Mouse (Mus musculus) heart, embryonic 11.5 days (tissue): ENCODE data around the gene Arf4. TPM values are rescaled to one million over a fixed set of nuclear protein-coding genes. Genes with fewer than 3 reads are reported as not detected.

Experiments
- ATAC-seq: fragments of 200-750 bp; cut with Nextera tagmentation; replicated peaks from 2 replicates; pipeline ENCODE4 v1.8.0; 2017; ENCODE audit warnings: moderate library complexity; ENCODE audit not compliant: insufficient number of reproducible peaks, low FRiP score, low TSS enrichment
- H3K27ac ChIP-seq: fragments of 300-500 bp; sonication (generic); 2 replicates; pipeline ENCODE4 v1.5.1; 2014; ENCODE audit warnings: mild to moderate bottlenecking, low read depth, low read length
- H3K27me3 ChIP-seq: fragments of 300-500 bp; sonication (generic); 2 replicates; pipeline ENCODE4 v1.6.1; 2014; ENCODE audit warnings: mild to moderate bottlenecking, low read length, mixed read lengths; ENCODE audit not compliant: control insufficient read depth, insufficient read depth
- H3K36me3 ChIP-seq: fragments of 300-500 bp; sonication (generic); 2 replicates; pipeline ENCODE4 v1.6.1; 2014; ENCODE audit warnings: mild to moderate bottlenecking, low read length, moderate library complexity, mixed read lengths; ENCODE audit not compliant: control insufficient read depth, insufficient read depth
- H3K4me1 ChIP-seq: fragments of 300-500 bp; sonication (generic); 2 replicates; pipeline ENCODE4 v1.6.1; 2014; ENCODE audit warnings: low read length; ENCODE audit not compliant: control insufficient read depth, insufficient read depth
- H3K4me2 ChIP-seq: fragments of 300-500 bp; sonication (generic); 2 replicates; pipeline ENCODE4 v1.6.1; 2014; ENCODE audit warnings: mild to moderate bottlenecking, moderate library complexity
- H3K4me3 ChIP-seq: fragments of 300-500 bp; sonication (generic); 2 replicates; pipeline ENCODE4 v1.5.1; 2014; ENCODE audit warnings: low read depth, low read length
- H3K9ac ChIP-seq: fragments of 300-500 bp; sonication (generic); 2 replicates; pipeline ENCODE4 v1.6.1; 2014; ENCODE audit warnings: mild to moderate bottlenecking, low read depth, low read length, moderate library complexity
- H3K9me3 ChIP-seq: fragments of 300-500 bp; sonication (generic); replicated peaks from 2 replicates; pipeline ENCODE4 v1.6.1; 2016; ENCODE audit warnings: low read length; ENCODE audit not compliant: control insufficient read depth
- WGBS: fragments of 180-500 bp; shearing (Covaris S2); extraction: QIAGEN DNeasy Blood & Tissue Kit; methylation state at CpG from one replicate; pipeline ENCODE4 v1.1.7; 2014; ENCODE audit not compliant: insufficient replicate concordance; 5-methylcytosine and 5-hydroxymethylcytosine counted together
- polyA plus RNA-seq: library from polyadenylated mRNA; unstranded; fragments of >200 nt; fragmentation: Nextera tagmentation; extraction: Ambion mirVana; gene quantifications from 2 replicates; pipeline ENCODE4 v1.2.1, GENCODE M21; 2014

Gene Arf4
- polyA plus RNA-seq, result 479 and 484 TPM in 2 replicates

DNA sequence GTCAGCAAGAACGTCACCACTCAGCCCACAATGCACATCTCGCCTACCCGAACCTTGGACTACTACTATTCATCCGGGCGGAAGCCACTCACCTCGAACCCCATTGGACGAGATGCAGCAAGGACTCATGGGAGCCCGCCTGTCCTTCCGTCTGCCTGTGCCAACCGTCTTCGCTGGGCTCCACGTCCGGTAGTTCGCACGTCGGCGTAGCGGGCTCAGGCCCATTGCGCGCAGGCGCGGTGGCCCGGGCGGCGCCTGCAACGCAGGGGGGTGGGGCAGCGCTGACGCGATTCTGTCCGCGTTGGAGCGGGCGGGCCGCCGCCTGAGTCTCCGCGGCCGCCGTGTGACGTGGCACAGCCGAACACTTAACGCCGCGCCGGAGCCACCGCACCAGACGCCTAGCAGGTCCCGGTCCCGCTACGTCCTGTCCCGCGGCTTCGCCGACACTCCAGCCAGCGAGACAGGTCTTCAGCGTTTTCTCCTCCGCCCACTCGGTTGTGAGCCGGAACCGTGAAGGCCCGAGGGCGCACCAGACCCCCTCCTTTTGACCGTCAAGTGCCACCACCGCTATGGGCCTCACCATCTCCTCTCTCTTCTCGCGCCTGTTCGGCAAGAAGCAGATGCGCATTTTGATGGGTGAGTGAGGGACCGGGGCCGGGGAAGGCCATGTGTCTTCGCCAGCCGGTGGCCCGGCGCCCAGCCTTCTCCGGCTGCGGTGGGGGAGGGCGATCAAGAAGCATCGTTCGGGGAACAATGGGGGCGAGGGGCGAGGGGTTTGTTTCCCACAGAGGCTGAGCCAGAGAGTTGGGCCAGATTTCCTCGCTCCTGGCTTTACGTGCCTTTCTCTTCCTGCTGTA lies at the start of gene Arf4:
Gene Arf4 (plus strand): TSS at position 224 of the 857 bp plus-strand sequence.
- peak within 1 kb of the TSS; percentile 93 for H3K9ac ChIP-seq
- H3K36me3 ChIP-seq, result no peaks in the 10 kb centered on the region
- H3K4me2 ChIP-seq, result peak within 1 kb of the TSS; percentile 80
- WGBS, result under 1% methylated on average over 82 of the region's 83 CpGs
- peak; percentile 98 for ATAC-seq
- H3K9me3 ChIP-seq, result no peaks in the 10 kb centered on the region
- peak within 1 kb of the TSS; percentile 86 for H3K4me3 ChIP-seq
- H3K4me1 ChIP-seq, result peaks cover 12% of the 10 kb centered on the region
- H3K27me3 ChIP-seq, result no peaks in the 10 kb centered on the region
- H3K27ac ChIP-seq, result peak within 1 kb of the TSS; percentile 99

DNA sequence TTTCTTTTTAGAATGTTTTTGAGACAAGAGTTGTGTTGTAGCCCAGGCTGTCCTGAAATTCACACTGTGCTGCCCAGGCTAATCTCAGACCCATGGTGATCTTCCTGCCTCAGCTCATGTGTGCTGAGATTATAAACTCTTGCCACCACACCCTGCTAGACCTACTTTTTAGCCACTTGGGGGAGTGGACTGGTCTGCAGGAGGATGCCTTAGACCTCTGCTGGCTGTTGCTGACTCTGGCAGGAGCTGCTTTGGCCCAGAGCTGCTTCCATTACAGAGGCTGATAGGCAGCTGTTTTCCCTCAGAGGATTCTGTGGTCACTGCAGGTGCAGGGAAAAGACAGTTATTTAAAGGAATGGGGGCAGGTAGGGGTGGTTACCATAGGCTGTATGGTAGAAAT lies 46.5 kb upstream of the Arf4 start:
- Histone ChIP-seq H3K9ac (no peak overlapping the region), H3K9me3 (no peaks in the 10 kb centered on the region), H3K27ac (no peak overlapping the region), H3K4me3 (no peak overlapping the region), H3K4me2 (no peak overlapping the region), H3K36me3 (no peaks in the 10 kb centered on the region; the same call in 1 of the 2 replicates), H3K27me3 (no peaks in the 10 kb centered on the region), H3K4me1 (peaks cover 6% of the 10 kb centered on the region; the same call in 1 of the 2 replicates)
- ATAC-seq, result no peak

DNA sequence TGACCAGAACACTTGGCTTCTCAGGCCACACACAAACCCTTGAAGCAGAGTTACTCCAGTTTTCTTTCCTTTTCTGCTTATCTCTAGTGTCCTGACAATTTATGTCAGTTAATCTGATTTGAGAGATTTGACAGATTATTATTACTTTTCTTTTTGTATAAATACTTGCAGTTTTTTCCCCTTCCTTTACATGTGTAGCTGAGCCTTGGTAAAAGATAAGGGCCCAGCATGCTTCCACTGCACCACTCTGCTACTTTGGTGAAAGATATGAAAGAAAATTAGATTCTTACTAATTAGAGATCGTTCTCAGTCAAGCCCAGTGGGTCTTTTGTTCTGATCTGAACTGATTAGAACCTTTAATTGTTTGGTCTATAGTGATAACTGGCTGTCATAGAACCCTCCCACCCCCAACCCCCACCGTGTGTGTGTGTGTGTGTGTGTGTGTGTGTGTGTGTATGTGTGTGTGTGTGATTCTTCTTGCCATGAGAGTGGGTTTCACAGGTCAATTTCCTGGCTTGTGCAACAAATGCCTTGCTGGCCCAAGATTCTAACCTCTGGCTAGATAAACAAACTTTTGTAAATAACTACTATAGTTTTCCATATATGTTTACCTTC lies 44.5 kb upstream of the Arf4 start:
- Histone ChIP-seq H3K27ac (no peak overlapping the region), H3K9ac (no peak overlapping the region), H3K36me3 (peaks cover 9% of the 10 kb centered on the region), H3K4me1 (no peaks in the 10 kb centered on the region), H3K4me3 (no peak overlapping the region), H3K9me3 (peaks cover 4% of the 10 kb centered on the region; the same call in 1 of the 2 replicates), H3K27me3 (no peaks in the 10 kb centered on the region), H3K4me2 (no peak overlapping the region)
- no peak for ATAC-seq
- WGBS, result 70% methylated on average over 2 of the region's 2 CpGs

DNA sequence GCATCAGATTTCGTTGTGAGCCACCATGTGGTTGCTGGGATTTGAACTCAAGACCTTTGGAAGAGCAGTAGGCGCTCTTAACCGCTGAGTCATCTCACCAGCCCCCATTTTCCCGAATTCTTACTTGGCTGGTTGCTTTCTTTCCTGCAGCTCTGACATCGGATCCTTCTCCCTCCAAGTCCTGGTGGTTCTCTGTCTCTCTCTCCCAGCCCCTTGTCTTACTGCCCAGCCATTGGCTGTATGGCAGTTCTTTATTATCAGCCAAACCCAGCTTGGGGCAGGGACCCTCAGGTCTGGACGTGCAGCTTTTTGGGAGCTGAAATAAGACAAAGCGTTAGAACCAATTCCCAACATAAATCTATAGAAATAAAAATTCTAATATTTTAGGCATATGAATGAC lies 42.7 kb upstream of the Arf4 start:
- no peak overlapping the region for H3K4me2 ChIP-seq
- H3K4me1 ChIP-seq, result no peaks in the 10 kb centered on the region
- H3K27me3 ChIP-seq, result no peaks in the 10 kb centered on the region
- no peak overlapping the region for H3K9ac ChIP-seq
- WGBS, result 80% methylated on average over 7 of the region's 7 CpGs
- no peak for ATAC-seq
- no peak overlapping the region for H3K27ac ChIP-seq
- H3K4me3 ChIP-seq, result no peak overlapping the region
- H3K9me3 ChIP-seq, result peaks cover 4% of the 10 kb centered on the region; the same call in 1 of the 2 replicates
- peaks cover 9% of the 10 kb centered on the region for H3K36me3 ChIP-seq

DNA sequence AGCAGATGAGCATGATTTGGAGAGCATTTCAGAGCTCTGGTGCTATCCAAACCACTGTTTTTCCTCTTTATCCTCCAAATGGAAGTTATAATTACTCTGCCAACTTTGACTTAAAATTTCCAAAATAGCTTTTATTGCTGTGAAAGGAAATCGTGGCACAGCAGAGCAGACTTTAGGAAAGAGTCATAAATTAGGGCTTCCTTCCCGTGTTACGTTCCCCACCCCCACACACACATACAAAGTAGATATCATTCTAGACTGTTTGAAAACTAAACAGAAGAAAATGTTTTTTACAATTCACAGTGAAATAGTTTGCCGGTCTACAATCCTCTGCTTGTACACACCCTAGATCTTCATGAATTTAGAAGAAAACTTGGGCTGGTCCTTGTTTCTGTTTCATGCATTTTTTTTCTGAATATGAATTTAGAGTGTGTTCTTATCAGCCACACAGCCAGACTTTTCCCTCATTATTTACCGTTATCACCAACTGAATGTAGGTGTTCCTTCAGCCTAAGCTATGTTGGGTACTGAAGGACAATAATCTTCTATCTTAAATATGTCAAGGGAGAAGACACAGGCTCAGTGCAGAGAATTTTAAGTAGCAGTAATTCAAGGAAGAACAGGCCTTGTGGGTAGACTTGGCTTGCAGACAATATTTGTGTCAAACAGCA lies 42.0 kb upstream of the Arf4 start:
- WGBS, result 66% methylated on average over 5 of the region's 5 CpGs
- H3K36me3 ChIP-seq, result peaks cover 9% of the 10 kb centered on the region
- no peak for ATAC-seq
- H3K4me3 ChIP-seq, result no peak overlapping the region
- H3K27me3 ChIP-seq, result no peaks in the 10 kb centered on the region
- no peak overlapping the region for H3K9ac ChIP-seq
- H3K4me2 ChIP-seq, result no peak overlapping the region
- peaks cover 4% of the 10 kb centered on the region; the same call in 1 of the 2 replicates for H3K9me3 ChIP-seq
- no peak overlapping the region for H3K27ac ChIP-seq
- H3K4me1 ChIP-seq, result no peaks in the 10 kb centered on the region

DNA sequence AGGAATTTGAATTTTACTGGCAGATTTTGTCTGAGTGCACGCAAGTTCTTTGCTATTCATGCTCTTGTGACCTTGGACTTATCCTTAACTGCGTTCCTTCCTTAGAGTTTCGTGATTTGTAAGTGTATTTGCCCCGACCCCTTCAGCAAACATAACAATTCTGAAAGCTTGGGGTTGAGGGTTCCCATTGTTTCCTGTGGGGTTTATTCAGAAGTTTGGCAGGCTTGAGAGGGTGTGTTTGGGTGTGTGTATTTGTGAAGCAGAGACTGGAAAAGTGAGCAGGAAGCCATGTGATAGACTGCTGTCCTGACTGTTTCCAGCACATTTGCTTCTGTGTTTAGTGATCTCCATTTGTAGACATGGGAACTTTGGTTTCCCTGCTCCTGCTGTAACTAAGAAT lies 32.5 kb upstream of the Arf4 start:
- Histone ChIP-seq H3K27me3 (no peaks in the 10 kb centered on the region), H3K27ac (no peak overlapping the region), H3K4me3 (no peak overlapping the region), H3K4me2 (no peak overlapping the region), H3K9me3 (no peaks in the 10 kb centered on the region), H3K9ac (no peak overlapping the region), H3K36me3 (peaks cover 15% of the 10 kb centered on the region), H3K4me1 (no peaks in the 10 kb centered on the region)
- WGBS, result 73% methylated on average over 4 of the region's 4 CpGs
- no peak for ATAC-seq

DNA sequence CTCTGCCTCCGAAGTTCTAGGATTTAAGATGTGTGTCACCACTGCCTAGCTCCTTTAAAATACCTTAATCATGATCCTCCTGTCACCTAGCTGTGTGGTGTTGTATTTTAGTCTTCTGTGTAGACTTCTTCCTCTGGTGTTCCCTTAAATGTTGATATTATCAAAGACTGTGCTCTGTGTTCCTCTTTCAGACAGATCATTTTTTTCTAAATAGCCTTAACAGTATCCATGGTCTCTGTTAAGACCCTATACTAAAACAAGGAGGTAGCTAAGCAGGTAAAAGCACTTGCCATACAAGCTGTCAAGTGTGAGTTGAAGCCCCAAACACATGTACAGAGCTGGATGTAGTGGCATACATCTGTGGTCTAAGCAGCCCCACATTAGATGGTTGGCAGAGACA lies 28.2 kb upstream of the Arf4 start:
- Histone ChIP-seq H3K9ac (no peak overlapping the region), H3K4me2 (no peak overlapping the region), H3K36me3 (peaks cover 16% of the 10 kb centered on the region), H3K4me3 (no peak overlapping the region), H3K4me1 (no peaks in the 10 kb centered on the region), H3K9me3 (no peaks in the 10 kb centered on the region), H3K27ac (no peak overlapping the region), H3K27me3 (no peaks in the 10 kb centered on the region)
- ATAC-seq, result no peak
- 91% methylated on average over 1 of the region's 1 CpGs for WGBS

DNA sequence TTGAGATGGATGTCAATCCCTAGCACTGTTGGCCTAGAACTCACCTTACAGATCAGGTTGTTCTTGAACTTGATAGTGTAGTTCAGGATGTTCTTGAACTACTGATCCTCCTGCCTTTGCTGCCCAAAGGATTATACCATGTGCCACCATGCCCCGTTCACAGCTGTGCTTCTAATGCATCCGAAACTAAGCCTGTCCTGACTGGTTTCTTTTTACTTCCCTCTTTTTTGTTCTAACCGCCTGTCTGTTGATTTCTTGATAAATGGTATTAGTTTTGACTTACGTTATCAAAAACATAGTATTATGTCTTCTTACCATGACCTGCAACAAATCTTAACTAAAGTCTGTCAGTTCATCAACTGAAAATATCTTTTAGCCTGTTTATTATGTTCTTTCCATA lies 27.2 kb upstream of the Arf4 start:
- Histone ChIP-seq H3K4me2 (no peak overlapping the region), H3K36me3 (peaks cover 16% of the 10 kb centered on the region), H3K27ac (no peak overlapping the region), H3K27me3 (no peaks in the 10 kb centered on the region), H3K9me3 (no peaks in the 10 kb centered on the region), H3K4me3 (no peak overlapping the region), H3K9ac (no peak overlapping the region), H3K4me1 (no peaks in the 10 kb centered on the region)
- 91% methylated on average over 4 of the region's 4 CpGs for WGBS
- ATAC-seq, result no peak
